Mouse (Mus musculus): ENCODE measurements at regions not wholly inside any gene's neighbourhood (a gene's known extent, or its start where the extent isn't known, plus 50 kb on each side); places are given as distances from the start of the nearest gene placed in this dataset.

GRCm38 (mm10) chr6:93113361-93113760 lies 170.1 kb upstream of the Adamts9 start:
- no peak overlapping the region for H3K4me3 ChIP-seq (replicated peaks; ENCODE audit: low read length)
- no peaks in the 10 kb centered on the region for H3K36me3 ChIP-seq (ENCODE audit: insufficient read depth, low read length)
- no peaks in the 10 kb centered on the region for H3K9me3 ChIP-seq (ENCODE audit: low read length)
- H3K27me3 ChIP-seq (ENCODE audit: insufficient read depth, low read length), result no peaks in the 10 kb centered on the region
- H3K4me1 ChIP-seq (replicated peaks; ENCODE audit: low read depth, low read length), result no peaks in the 10 kb centered on the region
- TF ChIP-seq NANOG (IDR thresholded peaks at IDR 0.05; ENCODE audit: borderline replicate concordance, low read length) (no peak), POU5F1 (IDR thresholded peaks at IDR 0.05; ENCODE audit: borderline replicate concordance, low read length) (no peak), CTCF (conservative IDR thresholded peaks at IDR 0.05; ENCODE audit: low read length) (no peak)

DNA sequence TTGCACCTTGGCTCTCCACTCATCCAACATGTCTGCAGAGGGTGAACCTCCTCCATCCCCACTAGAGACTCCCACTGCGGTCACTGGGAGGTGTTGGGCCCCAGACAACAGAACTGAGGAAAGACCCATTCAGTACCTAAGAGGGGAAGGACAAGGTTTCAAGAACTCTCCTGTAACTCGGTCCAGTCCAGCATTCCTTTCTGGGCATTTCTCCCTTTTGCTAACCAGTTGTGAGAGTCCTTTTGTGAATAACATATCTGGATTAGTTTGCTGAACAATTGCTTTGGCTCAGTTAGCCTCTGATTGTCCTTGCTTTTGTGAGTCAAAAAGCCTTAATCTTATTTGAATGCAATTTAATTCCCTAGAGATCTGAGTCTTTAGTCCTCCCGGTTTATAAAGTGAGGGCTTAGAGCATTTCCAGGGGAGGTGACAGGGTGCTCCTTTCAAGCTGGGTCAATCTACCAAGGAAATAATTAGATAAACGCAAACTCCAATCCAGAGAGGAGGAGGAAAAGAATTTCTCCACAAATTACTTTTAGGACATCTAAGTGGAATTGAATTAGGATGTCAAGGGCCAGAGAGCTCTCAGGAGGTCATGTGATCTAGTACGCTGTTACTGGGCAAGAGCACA lies 151.6 kb upstream of the Adamts9 start:
- Histone ChIP-seq H3K4me1 (replicated peaks; ENCODE audit: low read depth, low read length) (no peaks in the 10 kb centered on the region), H3K4me3 (replicated peaks; ENCODE audit: low read length) (no peak overlapping the region), H3K27me3 (ENCODE audit: insufficient read depth, low read length) (no peaks in the 10 kb centered on the region), H3K9me3 (ENCODE audit: low read length) (no peaks in the 10 kb centered on the region), H3K36me3 (ENCODE audit: insufficient read depth, low read length) (no peaks in the 10 kb centered on the region)
- no peak for TF ChIP-seq NANOG (IDR thresholded peaks at IDR 0.05; ENCODE audit: borderline replicate concordance, low read length)
- TF ChIP-seq CTCF (conservative IDR thresholded peaks at IDR 0.05; ENCODE audit: low read length), result no peak
- TF ChIP-seq POU5F1 (IDR thresholded peaks at IDR 0.05; ENCODE audit: borderline replicate concordance, low read length), result no peak

DNA sequence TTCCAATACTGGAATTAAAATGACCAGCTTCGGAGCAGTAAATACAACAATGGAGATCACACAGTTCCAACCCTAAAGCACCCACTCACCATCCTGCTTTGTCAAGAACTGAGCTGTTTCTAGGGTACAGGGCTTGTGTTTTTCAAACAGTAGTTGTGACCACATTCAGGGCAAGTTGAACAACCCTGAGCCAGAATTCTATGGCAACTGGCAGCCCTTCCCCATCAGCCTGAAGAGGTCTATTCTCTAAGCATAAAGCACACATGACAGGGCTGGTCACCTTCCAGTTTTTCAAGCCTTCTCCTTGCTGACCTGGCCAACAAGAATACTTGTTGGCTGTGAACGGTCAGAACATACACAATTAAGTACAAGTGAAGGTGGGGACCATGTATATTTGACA lies 150.5 kb upstream of the Adamts9 start:
- H3K9me3 ChIP-seq (ENCODE audit: low read length), result no peaks in the 10 kb centered on the region
- no peaks in the 10 kb centered on the region for H3K27me3 ChIP-seq (ENCODE audit: insufficient read depth, low read length)
- no peak overlapping the region for H3K4me3 ChIP-seq (replicated peaks; ENCODE audit: low read length)
- TF ChIP-seq POU5F1 (IDR thresholded peaks at IDR 0.05; ENCODE audit: borderline replicate concordance, low read length), result no peak
- TF ChIP-seq NANOG (IDR thresholded peaks at IDR 0.05; ENCODE audit: borderline replicate concordance, low read length), result no peak
- no peak for TF ChIP-seq CTCF (conservative IDR thresholded peaks at IDR 0.05; ENCODE audit: low read length)
- no peaks in the 10 kb centered on the region; the same call in 1 of the 2 replicates for H3K4me1 ChIP-seq (replicated peaks; ENCODE audit: low read depth, low read length)
- H3K36me3 ChIP-seq (ENCODE audit: insufficient read depth, low read length), result no peaks in the 10 kb centered on the region

- no peaks in the 10 kb centered on the region; the same call in 1 of the 2 replicates for H3K4me1 ChIP-seq (replicated peaks; ENCODE audit: low read depth, low read length)
- no peaks in the 10 kb centered on the region for H3K9me3 ChIP-seq (ENCODE audit: low read length)
- no peaks in the 10 kb centered on the region for H3K27me3 ChIP-seq (ENCODE audit: insufficient read depth, low read length)
- no peak overlapping the region for H3K4me3 ChIP-seq (replicated peaks; ENCODE audit: low read length)
- TF ChIP-seq NANOG (IDR thresholded peaks at IDR 0.05; ENCODE audit: borderline replicate concordance, low read length) (no peak), POU5F1 (IDR thresholded peaks at IDR 0.05; ENCODE audit: borderline replicate concordance, low read length) (no peak), CTCF (conservative IDR thresholded peaks at IDR 0.05; ENCODE audit: low read length) (no peak)
- H3K36me3 ChIP-seq (ENCODE audit: insufficient read depth, low read length), result no peaks in the 10 kb centered on the region
Observed at GRCm38 (mm10) chr6:93087329-93087728, 144.0 kb upstream of the Adamts9 start.

DNA sequence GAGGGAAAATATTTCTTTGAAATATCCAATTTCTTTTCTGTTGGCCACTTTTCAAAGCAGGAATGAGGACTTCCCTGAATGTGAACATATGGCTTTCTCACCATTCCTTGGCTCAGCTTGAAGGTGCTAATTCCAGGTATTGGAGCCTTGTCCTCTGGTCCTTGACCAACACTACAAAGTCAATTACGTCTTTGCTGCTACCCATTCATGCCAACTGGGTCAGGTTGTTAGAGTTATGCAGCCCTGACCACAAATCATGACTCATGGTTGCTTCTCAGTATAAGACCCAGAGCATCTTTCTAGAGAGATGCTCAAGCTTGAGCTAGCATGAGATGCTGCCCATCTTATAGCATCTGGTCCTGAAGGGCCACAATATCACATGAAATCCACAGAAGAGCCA lies 141.0 kb upstream of the Adamts9 start:
- no peaks in the 10 kb centered on the region; the same call in 1 of the 2 replicates for H3K4me1 ChIP-seq (replicated peaks; ENCODE audit: low read depth, low read length)
- no peaks in the 10 kb centered on the region for H3K9me3 ChIP-seq (ENCODE audit: low read length)
- no peak overlapping the region for H3K4me3 ChIP-seq (replicated peaks; ENCODE audit: low read length)
- no peak for TF ChIP-seq NANOG (IDR thresholded peaks at IDR 0.05; ENCODE audit: borderline replicate concordance, low read length)
- TF ChIP-seq CTCF (conservative IDR thresholded peaks at IDR 0.05; ENCODE audit: low read length), result no peak
- TF ChIP-seq POU5F1 (IDR thresholded peaks at IDR 0.05; ENCODE audit: borderline replicate concordance, low read length), result no peak
- H3K36me3 ChIP-seq (ENCODE audit: insufficient read depth, low read length), result no peaks in the 10 kb centered on the region
- no peaks in the 10 kb centered on the region for H3K27me3 ChIP-seq (ENCODE audit: insufficient read depth, low read length)

DNA sequence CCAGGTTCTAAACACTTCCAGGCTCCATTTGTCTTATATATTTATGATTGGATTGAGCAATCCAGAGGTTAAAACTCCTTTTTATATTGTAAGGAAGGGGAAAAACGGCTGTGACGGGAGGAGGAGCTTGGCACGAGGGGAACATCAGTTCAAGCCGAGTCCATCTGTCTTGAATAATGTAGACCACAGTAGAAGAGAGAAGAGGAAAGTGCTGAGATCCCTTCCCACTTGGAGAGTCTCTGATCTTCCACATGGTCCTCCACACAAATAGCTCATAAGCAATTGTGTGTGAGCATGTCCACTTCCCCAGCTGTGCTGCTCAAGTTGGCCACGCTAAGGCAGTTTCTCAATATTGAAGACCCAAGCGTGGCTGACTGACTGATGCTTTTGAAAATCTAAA lies 140.4 kb upstream of the Adamts9 start:
- H3K4me3 ChIP-seq (replicated peaks; ENCODE audit: low read length), result no peak overlapping the region
- H3K36me3 ChIP-seq (ENCODE audit: insufficient read depth, low read length), result no peaks in the 10 kb centered on the region
- TF ChIP-seq POU5F1 (IDR thresholded peaks at IDR 0.05; ENCODE audit: borderline replicate concordance, low read length), result no peak
- TF ChIP-seq CTCF (conservative IDR thresholded peaks at IDR 0.05; ENCODE audit: low read length), result no peak
- TF ChIP-seq NANOG (IDR thresholded peaks at IDR 0.05; ENCODE audit: borderline replicate concordance, low read length), result no peak
- no peaks in the 10 kb centered on the region; the same call in 1 of the 2 replicates for H3K4me1 ChIP-seq (replicated peaks; ENCODE audit: low read depth, low read length)
- H3K27me3 ChIP-seq (ENCODE audit: insufficient read depth, low read length), result no peaks in the 10 kb centered on the region
- H3K9me3 ChIP-seq (ENCODE audit: low read length), result no peaks in the 10 kb centered on the region

GRCm38 (mm10) chr6:93082205-93082604 lies 138.9 kb upstream of the Adamts9 start:
- no peaks in the 10 kb centered on the region for H3K27me3 ChIP-seq (ENCODE audit: insufficient read depth, low read length)
- no peaks in the 10 kb centered on the region for H3K9me3 ChIP-seq (ENCODE audit: low read length)
- H3K4me1 ChIP-seq (replicated peaks; ENCODE audit: low read depth, low read length), result no peaks in the 10 kb centered on the region
- TF ChIP-seq CTCF (conservative IDR thresholded peaks at IDR 0.05; ENCODE audit: low read length) (no peak), POU5F1 (IDR thresholded peaks at IDR 0.05; ENCODE audit: borderline replicate concordance, low read length) (no peak), NANOG (IDR thresholded peaks at IDR 0.05; ENCODE audit: borderline replicate concordance, low read length) (no peak)
- H3K36me3 ChIP-seq (ENCODE audit: insufficient read depth, low read length), result no peaks in the 10 kb centered on the region
- H3K4me3 ChIP-seq (replicated peaks; ENCODE audit: low read length), result no peak overlapping the region

DNA sequence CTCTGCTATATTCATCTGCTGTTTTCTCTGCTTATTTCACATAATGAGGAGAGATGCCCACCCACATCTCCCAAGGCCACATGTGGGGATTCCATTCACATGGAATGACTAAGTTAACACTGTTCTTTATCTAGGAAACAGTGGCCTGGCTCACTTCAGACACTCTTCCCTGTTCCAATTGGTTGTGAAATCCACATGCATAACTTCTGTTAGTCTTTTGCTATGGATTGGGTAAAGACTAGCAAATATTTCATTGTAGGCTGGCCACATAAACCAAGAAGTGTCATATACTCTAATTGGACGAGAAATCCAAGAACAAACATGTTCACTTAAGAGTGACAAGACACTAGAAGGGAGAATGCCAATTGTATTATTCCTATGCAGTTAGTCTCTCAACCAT lies 133.4 kb upstream of the Adamts9 start:
- TF ChIP-seq NANOG (IDR thresholded peaks at IDR 0.05; ENCODE audit: borderline replicate concordance, low read length), result no peak
- TF ChIP-seq CTCF (conservative IDR thresholded peaks at IDR 0.05; ENCODE audit: low read length), result no peak
- TF ChIP-seq POU5F1 (IDR thresholded peaks at IDR 0.05; ENCODE audit: borderline replicate concordance, low read length), result no peak
- Histone ChIP-seq H3K27me3 (ENCODE audit: insufficient read depth, low read length) (no peaks in the 10 kb centered on the region), H3K36me3 (ENCODE audit: insufficient read depth, low read length) (no peaks in the 10 kb centered on the region)

DNA sequence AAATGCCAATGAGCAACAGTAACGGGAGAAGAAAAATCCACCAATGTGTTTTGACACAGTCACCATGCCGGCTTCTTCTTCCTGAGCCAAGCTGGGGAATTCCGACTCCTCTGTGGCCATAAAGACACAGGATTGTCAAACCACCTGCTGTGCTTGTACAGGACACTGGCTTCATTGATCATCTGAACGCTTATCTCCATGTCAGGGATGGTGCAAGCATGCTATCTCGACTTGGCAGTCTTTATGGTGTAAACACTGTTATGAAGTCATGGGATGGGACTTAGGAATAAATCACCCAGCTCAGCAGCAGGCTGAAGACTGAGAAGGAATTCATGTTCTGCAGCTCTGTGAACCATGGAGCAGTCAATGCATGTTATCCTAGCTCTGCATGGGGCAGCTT lies 132.6 kb upstream of the Adamts9 start:
- no peaks in the 10 kb centered on the region for H3K9me3 ChIP-seq (ENCODE audit: low read length)
- H3K36me3 ChIP-seq (ENCODE audit: insufficient read depth, low read length), result no peaks in the 10 kb centered on the region
- TF ChIP-seq NANOG (IDR thresholded peaks at IDR 0.05; ENCODE audit: borderline replicate concordance, low read length) (no peak), POU5F1 (IDR thresholded peaks at IDR 0.05; ENCODE audit: borderline replicate concordance, low read length) (no peak), CTCF (conservative IDR thresholded peaks at IDR 0.05; ENCODE audit: low read length) (no peak)
- H3K4me3 ChIP-seq (replicated peaks; ENCODE audit: low read length), result no peak overlapping the region
- H3K27me3 ChIP-seq (ENCODE audit: insufficient read depth, low read length), result no peaks in the 10 kb centered on the region
- H3K4me1 ChIP-seq (replicated peaks; ENCODE audit: low read depth, low read length), result no peaks in the 10 kb centered on the region

More for the DNA sequence above, 133.4 kb upstream of the Adamts9 start:
- Histone ChIP-seq H3K9me3 (ENCODE audit: low read length) (no peaks in the 10 kb centered on the region), H3K4me1 (replicated peaks; ENCODE audit: low read depth, low read length) (no peaks in the 10 kb centered on the region), H3K4me3 (replicated peaks; ENCODE audit: low read length) (no peak overlapping the region)
